Comparison of ENCODE assay signal across 13 mouse cellular contexts in genomic region chr1:172631721-172632120, GRCm38 (mm10). TPM values are rescaled to one million over a fixed set of nuclear protein-coding genes. Genes with fewer than 3 reads are reported as not detected.
DNase-seq lines count a peak whose midpoint lies in the region; ATAC-seq and TF ChIP-seq lines count a peak whose summit lies in the region.
"Had no signal": no experiment of that assay in that cellular context is flagged by ENCODE, and none has a peak within 500 bp of the region (broad histone marks: within the 10 kb centered on the region; RNA-seq: fewer than 3 reads in every experiment).

No protein-coding gene starts in this region.

- peak overlapping the region; percentile 88; the same call in 1 of the 2 replicates for H3K4me2 ChIP-seq in liver, embryonic 15.5 days

- no peak for TF ChIP-seq CTCF in heart, adult 2 months (IDR thresholded peaks at IDR 0.05)

- H3K36me3 ChIP-seq in heart, adult 2 months (ENCODE audit: control insufficient read depth, insufficient read depth, low read length): no peaks in the 10 kb centered on the region
- H3K36me3 ChIP-seq in liver, embryonic 15.5 days (replicated peaks): no peaks in the 10 kb centered on the region
- H3K36me3 ChIP-seq in macrophage (ENCODE audit: inconsistent target): no peaks in the 10 kb centered on the region
- H3K36me3 ChIP-seq: embryonic facial prominence, embryonic 13.5 days; limb, embryonic 15.5 days had no signal

- no peak overlapping the region for H3K9ac ChIP-seq in heart, adult 2 months (ENCODE audit: low read depth, low read length)
- H3K9ac ChIP-seq in liver, embryonic 15.5 days: no peak overlapping the region

- TF ChIP-seq EP300 in heart, adult 2 months (IDR thresholded peaks at IDR 0.05; ENCODE audit: insufficient read depth, low read depth, low read length): no peak

- H3K27ac ChIP-seq in heart, adult 2 months: peak overlapping the region; percentile 99; the same call in 1 of the 2 replicates
- H3K27ac ChIP-seq in liver, embryonic 15.5 days (replicated peaks): no peak overlapping the region
- H3K27ac ChIP-seq in macrophage: no peak overlapping the region

- WGBS in heart, adult 2 months: 88% methylated on average over 5 of the region's 5 CpGs
- WGBS in liver, embryonic 15.5 days (ENCODE audit: insufficient replicate concordance): 76% methylated on average over 5 of the region's 5 CpGs
- WGBS in macrophage (ENCODE audit: missing documents): 98% methylated on average over 5 of the region's 5 CpGs

- no peak for ATAC-seq in liver, embryonic 15.5 days (ENCODE audit: insufficient read depth)

- TF ChIP-seq POLR2A in heart, adult 2 months (IDR thresholded peaks at IDR 0.05; ENCODE audit: insufficient read depth, low read depth, low read length): no peak

- H3K4me3 ChIP-seq in heart, adult 2 months: no peak overlapping the region; the same call in 1 of the 2 replicates
- H3K4me3 ChIP-seq in liver, embryonic 15.5 days (replicated peaks): no peak overlapping the region
- H3K4me3 ChIP-seq in macrophage (ENCODE audit: inconsistent target): peak overlapping the region; percentile 47; the same call in 1 of the 2 replicates

- no peaks in the 10 kb centered on the region for H3K79me2 ChIP-seq in heart, adult 2 months (replicated peaks; ENCODE audit: control insufficient read depth, insufficient read depth, low read length)
- no peaks in the 10 kb centered on the region for H3K79me2 ChIP-seq in macrophage (ENCODE audit: inconsistent target)

- no peak for DNase-seq in heart, adult 2 months
- no peak for DNase-seq in heart, postnatal 25 days (ENCODE audit: low spot score)
- DNase-seq in liver (no peak), MN1 (ENCODE audit: low spot score) (peak; percentile 19)
- DNase-seq in B cell, adult 2 months: no peak
- DNase-seq: layer of hippocampus, postnatal 36 days had no signal

- peaks cover 8% of the 10 kb centered on the region for H3K4me1 ChIP-seq in heart, adult 2 months (ENCODE audit: control insufficient read depth, insufficient read depth, low read length)
- peaks cover 17% of the 10 kb centered on the region; the same call in 1 of the 2 replicates for H3K4me1 ChIP-seq in liver, embryonic 15.5 days (replicated peaks)

- intact Hi-C loops in heart, adult 2 months (cut with DNase I): loop anchor here (2.0 to 10.0 kb wide), 4 partner anchors 69 to 763 kb away; no protein-coding TSS in a partner anchor
- intact Hi-C loops in heart, postnatal 25 days (cut with DNase I): loop anchor here (1.0 to 5.0 kb wide), 2 partner anchors 12 to 144 kb away; no protein-coding TSS in a partner anchor

- no peaks in the 10 kb centered on the region for H3K9me3 ChIP-seq in liver, embryonic 15.5 days (replicated peaks)
- H3K9me3 ChIP-seq: embryonic facial prominence, embryonic 13.5 days; limb, embryonic 15.5 days had no signal

- no peaks in the 10 kb centered on the region for H3K27me3 ChIP-seq in heart, adult 2 months (ENCODE audit: control insufficient read depth, insufficient read depth, low read length)
- H3K27me3 ChIP-seq in liver, embryonic 15.5 days: no peaks in the 10 kb centered on the region
- H3K27me3 ChIP-seq: embryonic facial prominence, embryonic 13.5 days had no signal

RNA-seq across cellular contexts. Expression of gene Dusp23, which starts 1.0 kb away (rescaled TPM):
- 10 to 100 TPM; 10.1 to 12.3 TPM for total RNA-seq in heart, adult 2 months (2021)
- polyA plus RNA-seq in heart, adult 2 months (2012; rRNA removed): 22.0 and 38.1 TPM in 2 replicates
- 10 to 100 TPM; 10.4 to 11.1 TPM for total RNA-seq in heart, postnatal 25 days (2021)
- 5.3 and 5.7 TPM in 2 replicates for polyA plus RNA-seq in liver, embryonic 15.5 days (2015; fragmentation: Nextera tagmentation; extraction: Ambion mirVana)
- total RNA-seq in macrophage (2018; cell fraction: chromatin; rRNA removed): 1 to 10 TPM in 23 of 26 experiments, under 1 TPM in 3; 0.74 to 5.9 (median 2.3) TPM
- 10 to 100 TPM in 24 of 26 experiments, 1 to 10 TPM in 2; 8.2 to 22.6 (median 15.3) TPM for total RNA-seq in macrophage (2018; cell fraction: cytosol; rRNA removed)
- 10 to 100 TPM in 5 of 26 experiments, 1 to 10 TPM in 21; 3.2 to 12.9 (median 7.3) TPM for total RNA-seq in macrophage (2018; cell fraction: nucleus; rRNA removed)
- polyA plus RNA-seq in macrophage (2018): 11.6 to 19.7 TPM (median 15.7 TPM) in 3 replicates

RNA-seq across cellular contexts. Expression of gene Fcrl6, which starts 29.4 kb away (rescaled TPM):
- not detected for total RNA-seq in heart, adult 2 months (2021)
- not detected in 2 replicates for polyA plus RNA-seq in heart, adult 2 months (2012; rRNA removed)
- not detected for total RNA-seq in heart, postnatal 25 days (2021)
- polyA plus RNA-seq in liver, embryonic 15.5 days (2015; fragmentation: Nextera tagmentation; extraction: Ambion mirVana): 0.08 TPM in 1 of 2 replicates, not detected in the other
- not detected for total RNA-seq in macrophage (2018; cell fraction: chromatin; rRNA removed)
- not detected for total RNA-seq in macrophage (2018; cell fraction: cytosol; rRNA removed)
- not detected for total RNA-seq in macrophage (2018; cell fraction: nucleus; rRNA removed)
- not detected in 3 replicates for polyA plus RNA-seq in macrophage (2018)
- total RNA-seq: hindbrain, postnatal 0 days; layer of hippocampus, postnatal 36 days had no signal
- polyA plus RNA-seq: hindbrain, postnatal 0 days; stomach, embryonic 14.5 days had no signal

RNA-seq across cellular contexts. Expression of gene Slamf8, which starts 41.4 kb away (rescaled TPM):
- under 1 TPM; 0.30 to 0.34 TPM for total RNA-seq in heart, adult 2 months (2021)
- 0.97 and 1.3 TPM in 2 replicates for polyA plus RNA-seq in heart, adult 2 months (2012; rRNA removed)
- total RNA-seq in heart, postnatal 25 days (2021): under 1 TPM in 1 of 2 experiments, not detected in 1; 0.25 TPM
- polyA plus RNA-seq in liver, embryonic 15.5 days (2015; fragmentation: Nextera tagmentation; extraction: Ambion mirVana): 0.10 and 0.33 TPM in 2 replicates
- total RNA-seq in macrophage (2018; cell fraction: chromatin; rRNA removed): 10 to 100 TPM in 23 of 26 experiments, 1 to 10 TPM in 3; 4.0 to 74.0 (median 41.4) TPM
- 10 to 100 TPM in 25 of 26 experiments, 1 to 10 TPM in 1; 7.7 to 94.3 (median 36.2) TPM for total RNA-seq in macrophage (2018; cell fraction: cytosol; rRNA removed)
- total RNA-seq in macrophage (2018; cell fraction: nucleus; rRNA removed): 100 to 1,000 TPM in 4 of 26 experiments, 10 to 100 TPM in 21, 1 to 10 TPM in 1; 5.3 to 115 (median 67.9) TPM
- 4.9 to 26.0 TPM (median 20.1 TPM) in 3 replicates for polyA plus RNA-seq in macrophage (2018)
- total RNA-seq: hindbrain, postnatal 0 days; layer of hippocampus, postnatal 36 days had no signal
- polyA plus RNA-seq: hindbrain, postnatal 0 days; neural tube, embryonic 14.5 days; stomach, embryonic 14.5 days had no signal
